Mouse (Mus musculus): ENCODE results near the gene Ttll11.

GRCm38 (mm10) chr2:35745876-35746275, 233.8 kb downstream of the Ttll11 start:
- TF ChIP-seq CTCF (IDR thresholded peaks at IDR 0.05; ENCODE audit: control insufficient read depth, insufficient read depth, insufficient replicate concordance, low read depth, low read length) (no peak), POLR2A (IDR thresholded peaks at IDR 0.05; ENCODE audit: control insufficient read depth, low read depth, low read length) (no peak)

Data from testis, adult 2 months (tissue).